Mouse (Mus musculus): ENCODE measurements around the gene Col27a1. TPM values are rescaled to one million over a fixed set of nuclear protein-coding genes. Genes with fewer than 3 reads are reported as not detected.

Col27a1 gene
- polyA plus RNA-seq, 1 experiment from 2014 or later, result 2.8 TPM

- no peak for DNase-seq
- TF ChIP-seq CTCF (IDR thresholded peaks at IDR 0.05; ENCODE audit: low read depth) (no peak), EP300 (IDR thresholded peaks at IDR 0.05; ENCODE audit: low read depth) (no peak)
- 76% methylated on average over 11 of the region's 11 CpGs for WGBS (ENCODE audit: insufficient replicate concordance)
- Histone ChIP-seq H3K4me3 (ENCODE audit: low read depth, low read length) (no peak overlapping the region), H3K36me3 (replicated peaks; ENCODE audit: insufficient read depth, low read length) (no peaks in the 10 kb centered on the region; the same call in 1 of the 2 replicates), H3K27ac (ENCODE audit: low read depth) (no peak overlapping the region), H3K4me1 (ENCODE audit: insufficient read depth) (no peaks in the 10 kb centered on the region), H3K4me2 (ENCODE audit: low read depth, low read length) (no peak overlapping the region), H3K27me3 (ENCODE audit: insufficient read depth, low read length) (no peaks in the 10 kb centered on the region), H3K9ac (replicated peaks) (no peak overlapping the region), H3K9me3 (ENCODE audit: low read length) (no peaks in the 10 kb centered on the region)
- no peak for ATAC-seq
These were observed 38.0 kb downstream of the Col27a1 start for GRCm38 (mm10) chr4:63251760-63252159.

- Histone ChIP-seq H3K27me3 (ENCODE audit: insufficient read depth, low read length) (no peaks in the 10 kb centered on the region), H3K36me3 (replicated peaks; ENCODE audit: insufficient read depth, low read length) (no peaks in the 10 kb centered on the region; the same call in none of the 2 replicates), H3K9ac (replicated peaks) (no peak overlapping the region), H3K4me3 (ENCODE audit: low read depth, low read length) (no peak overlapping the region), H3K4me2 (ENCODE audit: low read depth, low read length) (no peak overlapping the region), H3K27ac (ENCODE audit: low read depth) (no peak overlapping the region), H3K9me3 (ENCODE audit: low read length) (no peaks in the 10 kb centered on the region), H3K4me1 (ENCODE audit: insufficient read depth) (no peaks in the 10 kb centered on the region)
- TF ChIP-seq EP300 (IDR thresholded peaks at IDR 0.05; ENCODE audit: low read depth), result no peak
- TF ChIP-seq CTCF (IDR thresholded peaks at IDR 0.05; ENCODE audit: low read depth), result no peak
- no peak for ATAC-seq
- no peak for DNase-seq
- 69% methylated on average over 6 of the region's 6 CpGs for WGBS (ENCODE audit: insufficient replicate concordance)
These were observed 39.9 kb downstream of the Col27a1 start for GRCm38 (mm10) chr4:63253716-63254115.

DNA sequence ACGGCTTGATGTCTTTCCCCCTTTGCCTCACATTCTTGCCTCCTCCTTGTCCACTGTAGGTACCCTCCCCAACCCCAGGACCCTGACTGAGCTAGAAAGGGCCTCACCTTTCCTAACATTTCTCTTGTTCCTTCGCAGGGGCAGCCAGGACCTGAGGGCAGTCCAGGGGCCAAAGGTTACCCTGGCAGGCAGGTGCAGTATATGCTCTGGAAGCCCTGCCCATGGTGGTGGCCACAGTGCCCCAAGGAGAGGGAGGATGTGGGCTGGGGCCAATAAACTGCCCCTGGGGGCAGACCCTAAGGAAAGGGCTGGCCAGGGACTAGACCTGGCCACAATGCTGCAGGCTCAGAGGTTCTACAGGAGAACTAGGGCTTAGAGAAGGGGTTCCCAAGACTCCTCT is 40.3 kb downstream of the Col27a1 start:
- H3K4me2 ChIP-seq (ENCODE audit: low read depth, low read length), result no peak overlapping the region
- no peaks in the 10 kb centered on the region for H3K27me3 ChIP-seq (ENCODE audit: insufficient read depth, low read length)
- DNase-seq (no peak), ATAC-seq (no peak)
- H3K4me1 ChIP-seq (ENCODE audit: insufficient read depth), result no peaks in the 10 kb centered on the region
- 69% methylated on average over 2 of the region's 2 CpGs for WGBS (ENCODE audit: insufficient replicate concordance)
- H3K4me3 ChIP-seq (ENCODE audit: low read depth, low read length), result no peak overlapping the region
- TF ChIP-seq EP300 (IDR thresholded peaks at IDR 0.05; ENCODE audit: low read depth) (no peak), CTCF (IDR thresholded peaks at IDR 0.05; ENCODE audit: low read depth) (no peak)
- H3K9ac ChIP-seq (replicated peaks), result no peak overlapping the region
- H3K9me3 ChIP-seq (ENCODE audit: low read length), result no peaks in the 10 kb centered on the region
- H3K36me3 ChIP-seq (replicated peaks; ENCODE audit: insufficient read depth, low read length), result no peaks in the 10 kb centered on the region; the same call in none of the 2 replicates
- H3K27ac ChIP-seq (ENCODE audit: low read depth), result no peak overlapping the region

DNA sequence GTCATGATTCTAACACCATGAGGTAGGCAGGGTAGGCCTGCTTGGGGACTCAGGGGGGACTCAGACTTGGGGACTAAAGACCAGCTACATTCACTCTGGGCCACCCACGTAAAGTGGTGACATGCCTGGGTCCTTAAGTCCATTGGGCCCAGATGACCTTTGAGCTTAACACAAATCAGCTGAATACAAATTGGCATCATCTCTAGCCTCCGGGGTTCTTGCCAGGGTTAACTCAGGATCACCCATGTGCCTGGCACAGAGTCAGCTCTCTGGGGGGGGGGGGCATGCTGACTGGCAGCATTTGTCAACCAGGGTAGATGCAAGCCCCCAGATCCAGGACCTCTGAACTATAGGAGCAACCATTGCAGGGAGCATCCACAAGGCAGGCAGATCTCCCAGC is 42.6 kb downstream of the Col27a1 start:
- DNase-seq (no peak), ATAC-seq (no peak)
- H3K4me3 ChIP-seq (ENCODE audit: low read depth, low read length), result no peak overlapping the region
- no peaks in the 10 kb centered on the region for H3K4me1 ChIP-seq (ENCODE audit: insufficient read depth)
- TF ChIP-seq CTCF (IDR thresholded peaks at IDR 0.05; ENCODE audit: low read depth) (no peak), EP300 (IDR thresholded peaks at IDR 0.05; ENCODE audit: low read depth) (no peak)
- 78% methylated on average over 2 of the region's 2 CpGs for whole genome bisulfite sequencing (ENCODE audit: insufficient replicate concordance)
- no peaks in the 10 kb centered on the region for H3K9me3 ChIP-seq (ENCODE audit: low read length)
- H3K27me3 ChIP-seq (ENCODE audit: insufficient read depth, low read length), result no peaks in the 10 kb centered on the region
- H3K27ac ChIP-seq (ENCODE audit: low read depth), result no peak overlapping the region
- H3K4me2 ChIP-seq (ENCODE audit: low read depth, low read length), result no peak overlapping the region
- no peak overlapping the region for H3K9ac ChIP-seq (replicated peaks)
- H3K36me3 ChIP-seq (replicated peaks; ENCODE audit: insufficient read depth, low read length), result no peaks in the 10 kb centered on the region; the same call in none of the 2 replicates

- Histone ChIP-seq H3K9me3 (ENCODE audit: low read length) (no peaks in the 10 kb centered on the region), H3K27ac (ENCODE audit: low read depth) (no peak overlapping the region), H3K4me2 (ENCODE audit: low read depth, low read length) (no peak overlapping the region), H3K36me3 (replicated peaks; ENCODE audit: insufficient read depth, low read length) (no peaks in the 10 kb centered on the region; the same call in none of the 2 replicates), H3K4me1 (ENCODE audit: insufficient read depth) (no peaks in the 10 kb centered on the region), H3K27me3 (ENCODE audit: insufficient read depth, low read length) (no peaks in the 10 kb centered on the region), H3K9ac (replicated peaks) (no peak overlapping the region), H3K4me3 (ENCODE audit: low read depth, low read length) (no peak overlapping the region)
- no peak for ATAC-seq
- no peak for TF ChIP-seq EP300 (IDR thresholded peaks at IDR 0.05; ENCODE audit: low read depth)
- TF ChIP-seq CTCF (IDR thresholded peaks at IDR 0.05; ENCODE audit: low read depth), result no peak
- WGBS (ENCODE audit: insufficient replicate concordance), result 69% methylated on average over 7 of the region's 7 CpGs
- no peak for DNase-seq
These were observed 43.5 kb downstream of the Col27a1 start for GRCm38 (mm10) chr4:63257346-63257745.

- no peaks in the 10 kb centered on the region for H3K4me1 ChIP-seq (ENCODE audit: insufficient read depth)
- ATAC-seq (no peak), DNase-seq (no peak)
- H3K9me3 ChIP-seq (ENCODE audit: low read length), result no peaks in the 10 kb centered on the region
- no peak overlapping the region for H3K4me2 ChIP-seq (ENCODE audit: low read depth, low read length)
- 82% methylated on average over 14 of the region's 14 CpGs for WGBS (ENCODE audit: insufficient replicate concordance)
- H3K4me3 ChIP-seq (ENCODE audit: low read depth, low read length), result no peak overlapping the region
- H3K36me3 ChIP-seq (replicated peaks; ENCODE audit: insufficient read depth, low read length), result no peaks in the 10 kb centered on the region; the same call in none of the 2 replicates
- no peak overlapping the region for H3K27ac ChIP-seq (ENCODE audit: low read depth)
- no peak overlapping the region for H3K9ac ChIP-seq (replicated peaks)
- H3K27me3 ChIP-seq (ENCODE audit: insufficient read depth, low read length), result no peaks in the 10 kb centered on the region
- no peak for TF ChIP-seq EP300 (IDR thresholded peaks at IDR 0.05; ENCODE audit: low read depth)
- TF ChIP-seq CTCF (IDR thresholded peaks at IDR 0.05; ENCODE audit: low read depth), result no peak
These were observed 44.3 kb downstream of the Col27a1 start for GRCm38 (mm10) chr4:63258096-63258495.

DNA sequence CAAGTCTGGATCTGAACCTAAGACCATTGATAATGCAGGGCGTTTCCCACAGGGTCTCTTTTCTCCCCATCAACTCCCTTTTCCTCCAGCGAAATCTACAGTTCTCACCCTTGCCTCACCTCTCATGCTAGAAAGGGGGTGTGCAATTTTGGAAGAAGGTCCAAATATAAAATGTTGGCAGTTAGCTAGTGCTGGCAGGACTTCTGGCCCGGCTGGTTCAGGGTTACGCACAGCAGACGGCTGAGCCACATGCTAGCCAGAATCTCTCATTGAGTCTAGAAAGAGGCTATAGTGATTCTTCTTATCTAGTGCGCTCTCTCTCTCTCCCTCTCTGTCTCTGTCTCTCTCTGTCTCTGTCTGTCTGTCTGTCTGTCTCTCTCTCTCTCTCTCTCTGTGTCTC is 45.3 kb downstream of the Col27a1 start:
- Histone ChIP-seq H3K4me1 (ENCODE audit: insufficient read depth) (no peaks in the 10 kb centered on the region), H3K27me3 (ENCODE audit: insufficient read depth, low read length) (no peaks in the 10 kb centered on the region), H3K4me2 (ENCODE audit: low read depth, low read length) (no peak overlapping the region), H3K36me3 (replicated peaks; ENCODE audit: insufficient read depth, low read length) (no peaks in the 10 kb centered on the region; the same call in none of the 2 replicates), H3K27ac (ENCODE audit: low read depth) (no peak overlapping the region), H3K9ac (replicated peaks) (no peak overlapping the region), H3K4me3 (ENCODE audit: low read depth, low read length) (no peak overlapping the region), H3K9me3 (ENCODE audit: low read length) (no peaks in the 10 kb centered on the region)
- WGBS (ENCODE audit: insufficient replicate concordance), result 86% methylated on average over 6 of the region's 6 CpGs
- DNase-seq (no peak), ATAC-seq (no peak)
- TF ChIP-seq EP300 (IDR thresholded peaks at IDR 0.05; ENCODE audit: low read depth) (no peak), CTCF (IDR thresholded peaks at IDR 0.05; ENCODE audit: low read depth) (no peak)

All from liver, postnatal 0 days (tissue).